Mouse (Mus musculus) C2C12 (cell line): ENCODE measurements around the gene Rccd1.

Experiments
- CEBPB ChIP-seq: IDR thresholded peaks from one replicate; pipeline ENCODE4 v1.6.1; 2011; ENCODE audit warnings: low read depth, mild to moderate bottlenecking, control low read depth, moderate library complexity
- CTCF ChIP-seq: IDR thresholded peaks from one replicate; pipeline ENCODE4 v1.5.1; 2011; ENCODE audit not compliant: control insufficient read depth, insufficient read depth, insufficient read length
- FOSL1 ChIP-seq: IDR thresholded peaks from one replicate; pipeline ENCODE4 v1.8.0; 2011; ENCODE audit warnings: mild to moderate bottlenecking, low read length; ENCODE audit not compliant: poor library complexity, insufficient read depth, severe bottlenecking
- MAX ChIP-seq: IDR thresholded peaks from one replicate; pipeline ENCODE4 v1.6.1; 2011; ENCODE audit warnings: mild to moderate bottlenecking, control low read depth
- MYOD1 ChIP-seq: IDR thresholded peaks from one replicate; pipeline ENCODE4 v1.6.1; 2011; ENCODE audit warnings: low read depth; ENCODE audit not compliant: control insufficient read depth, insufficient read length
- MYOG ChIP-seq: IDR thresholded peaks from one replicate; pipeline ENCODE4 v1.6.1; 2011; ENCODE audit not compliant: control insufficient read depth, insufficient read length; ENCODE audit errors: extremely low read depth
- USF1 ChIP-seq: IDR thresholded peaks from one replicate; pipeline ENCODE4 v1.6.1; 2011; ENCODE audit warnings: low read depth, mild to moderate bottlenecking, control low read depth, moderate library complexity

DNA sequence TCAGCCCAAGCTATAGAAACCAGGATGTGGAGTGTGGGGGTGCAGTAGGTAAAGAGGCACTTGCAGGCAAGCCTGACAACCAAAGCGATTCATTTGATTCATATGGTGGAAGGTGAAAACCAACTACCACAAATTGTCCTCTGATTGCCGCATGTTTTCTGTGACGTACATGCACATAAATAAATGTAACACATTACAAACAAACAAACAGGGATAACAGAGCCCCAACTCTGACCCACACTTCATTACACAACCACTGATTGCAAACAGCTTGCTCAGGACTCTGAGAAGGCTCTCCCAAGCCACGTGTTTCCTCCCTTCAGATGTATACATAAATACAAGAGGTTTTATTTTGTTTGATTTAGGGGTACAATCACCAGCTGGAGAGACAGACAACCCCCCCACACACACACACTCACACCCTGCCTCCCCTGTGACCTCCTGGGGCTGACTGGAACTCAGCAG, 45.7 kb upstream of the Rccd1 start:
- no peak for TF ChIP-seq MAX
- no peak for TF ChIP-seq CTCF
- TF ChIP-seq USF1: no peak
- TF ChIP-seq CEBPB: no peak
- no peak for TF ChIP-seq MYOG
- TF ChIP-seq FOSL1: no peak
- no peak for TF ChIP-seq MYOD1
